Mouse (Mus musculus) erythroblast, embryonic 14.5 days (primary cell): ENCODE results near the gene Dennd4b.

ENCODE experiments used
- GATA1 ChIP-seq: IDR thresholded peaks from 2 replicates; pipeline ENCODE4 v1.6.1; 2012; ENCODE audit warnings: low read length, inconsistent platforms, mixed read lengths
- TAL1 ChIP-seq: IDR thresholded peaks from 3 replicates; pipeline ENCODE4 v1.6.1; 2012; ENCODE audit warnings: low read length, inconsistent platforms, mixed read lengths

GRCm38 (mm10) chr3:90279216-90279615 lies 14.2 kb downstream of the Dennd4b start:
- TF ChIP-seq GATA1 (no peak), TAL1 (no peak)
